Mouse (Mus musculus): ENCODE results near the gene Lpin1. TPM values are rescaled to one million over a fixed set of nuclear protein-coding genes. Genes with fewer than 3 reads are reported as not detected.

The Lpin1 gene
- polyA plus RNA-seq, 1 experiment from 2014 or later, result 6.3 TPM

DNA sequence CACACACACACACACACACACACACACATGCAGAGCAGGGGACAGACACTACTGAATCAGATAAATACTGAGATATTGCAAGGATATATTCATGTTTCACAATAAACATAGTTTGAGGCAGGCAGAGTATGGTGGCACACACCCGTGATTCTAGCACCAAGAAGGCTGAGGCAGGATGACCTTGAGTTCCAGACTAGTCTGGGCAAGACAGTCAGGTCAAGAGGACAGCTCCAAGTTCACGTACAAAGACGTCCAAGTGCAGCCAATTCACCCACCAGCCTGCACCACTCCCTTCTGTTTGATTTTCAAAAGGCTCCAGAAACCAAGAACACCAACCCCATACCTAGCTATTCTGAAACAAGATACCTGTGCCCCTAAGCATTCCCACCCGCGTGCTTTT, 23.0 kb downstream of the Lpin1 start:
- H3K4me2 ChIP-seq, result no peak overlapping the region
- H3K4me1 ChIP-seq, result peaks cover 41% of the 10 kb centered on the region
- no peak overlapping the region for H3K9ac ChIP-seq
- 71% methylated on average over 5 of the region's 5 CpGs for WGBS
- ATAC-seq (ENCODE audit: borderline replicate concordance, extremely low read depth, low FRiP score, low TSS enrichment), result no peak
- H3K36me3 ChIP-seq, result no peaks in the 10 kb centered on the region
- H3K4me3 ChIP-seq, result no peak overlapping the region
- no peaks in the 10 kb centered on the region for H3K27me3 ChIP-seq
- H3K27ac ChIP-seq, result no peak overlapping the region
- H3K9me3 ChIP-seq, result no peaks in the 10 kb centered on the region

DNA sequence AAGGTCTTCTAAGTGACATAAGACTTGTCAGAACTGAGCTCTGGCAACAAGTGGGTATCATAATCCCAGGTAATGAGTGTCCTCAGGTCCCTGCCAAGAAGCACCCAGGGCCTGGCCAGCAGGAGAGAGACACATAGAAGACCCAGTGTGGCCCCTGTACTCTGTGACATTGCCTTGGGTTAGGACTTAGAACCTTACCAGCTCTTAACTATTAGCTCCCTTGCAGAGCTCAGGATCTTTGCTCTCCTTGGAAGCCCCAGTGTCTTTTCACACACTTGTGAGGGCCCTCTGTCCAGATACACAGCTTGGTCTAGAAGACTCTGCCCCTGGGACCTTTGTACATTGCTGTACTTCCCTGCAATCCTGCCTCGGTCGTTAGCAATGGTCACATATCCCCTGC, 23.7 kb downstream of the Lpin1 start:
- no peaks in the 10 kb centered on the region for H3K27me3 ChIP-seq
- peaks cover 38% of the 10 kb centered on the region for H3K4me1 ChIP-seq
- no peak overlapping the region for H3K9ac ChIP-seq
- no peaks in the 10 kb centered on the region for H3K36me3 ChIP-seq
- ATAC-seq (ENCODE audit: borderline replicate concordance, extremely low read depth, low FRiP score, low TSS enrichment), result no peak
- H3K9me3 ChIP-seq, result no peaks in the 10 kb centered on the region
- whole genome bisulfite sequencing, result 79% methylated on average over 2 of the region's 2 CpGs
- no peak overlapping the region for H3K4me3 ChIP-seq
- no peak overlapping the region for H3K27ac ChIP-seq
- H3K4me2 ChIP-seq, result no peak overlapping the region

DNA sequence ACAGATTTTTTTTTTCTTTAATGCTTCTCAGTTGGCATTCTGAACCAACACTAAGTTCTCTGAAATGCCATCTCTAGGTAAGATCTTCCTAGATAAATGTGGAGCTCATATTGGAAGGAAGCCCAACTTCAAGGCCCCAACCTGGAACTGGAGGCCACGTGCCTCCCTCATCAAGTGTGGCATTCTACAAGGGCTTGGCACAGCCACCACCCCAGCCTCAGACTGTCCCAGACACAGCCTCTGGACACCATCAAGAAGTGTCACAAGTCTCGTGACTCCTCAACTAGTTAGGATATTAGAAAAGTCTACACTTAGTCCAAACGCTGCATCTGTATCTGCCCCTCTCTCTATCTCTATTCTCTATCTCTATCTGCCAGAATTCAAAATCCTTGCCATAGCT, 25.8 kb downstream of the Lpin1 start:
- Histone ChIP-seq H3K9ac (no peak overlapping the region), H3K4me3 (no peak overlapping the region), H3K36me3 (no peaks in the 10 kb centered on the region), H3K4me1 (peaks cover 20% of the 10 kb centered on the region), H3K4me2 (no peak overlapping the region), H3K27ac (no peak overlapping the region), H3K9me3 (no peaks in the 10 kb centered on the region), H3K27me3 (no peaks in the 10 kb centered on the region)
- WGBS, result 61% methylated on average over 3 of the region's 3 CpGs
- ATAC-seq (ENCODE audit: borderline replicate concordance, extremely low read depth, low FRiP score, low TSS enrichment), result no peak

DNA sequence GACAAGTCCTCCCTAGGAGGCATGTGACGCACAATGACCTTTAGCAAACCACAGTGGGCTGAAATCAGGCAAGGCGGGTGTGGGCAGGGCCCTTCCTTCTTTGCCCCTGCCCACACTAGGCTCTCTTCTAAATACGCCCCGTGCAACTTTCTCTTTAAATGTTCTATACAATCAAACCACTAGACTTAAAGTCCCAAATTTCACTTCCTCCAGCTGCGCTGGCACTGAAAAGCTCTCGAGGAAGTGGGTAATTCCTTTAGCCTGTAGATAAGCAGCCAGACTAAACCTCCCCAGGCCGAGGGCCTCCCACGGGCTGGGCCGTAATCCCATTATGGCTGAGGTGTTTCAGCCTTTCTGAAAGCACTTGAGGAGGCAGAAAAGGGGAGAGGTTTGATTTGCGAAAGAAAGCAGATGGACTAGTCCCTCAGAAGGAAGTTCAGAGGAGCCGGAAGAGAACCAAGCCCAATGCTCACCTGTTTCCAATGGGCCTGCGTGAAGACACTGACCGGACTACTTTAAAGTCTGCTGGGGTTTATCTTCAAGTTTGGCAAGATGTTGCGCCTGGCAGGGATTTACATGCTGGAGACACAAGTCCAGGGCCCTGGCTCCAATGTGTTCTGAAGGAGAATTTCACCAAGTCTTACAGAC, 26.6 kb downstream of the Lpin1 start:
- H3K36me3 ChIP-seq, result no peaks in the 10 kb centered on the region
- no peak overlapping the region for H3K4me2 ChIP-seq
- ATAC-seq (ENCODE audit: borderline replicate concordance, extremely low read depth, low FRiP score, low TSS enrichment), result peak; percentile 56
- WGBS, result 33% methylated on average over 14 of the region's 14 CpGs
- no peaks in the 10 kb centered on the region for H3K27me3 ChIP-seq
- peaks cover 17% of the 10 kb centered on the region for H3K4me1 ChIP-seq
- H3K27ac ChIP-seq, result peak overlapping the region; percentile 41
- H3K9me3 ChIP-seq, result no peaks in the 10 kb centered on the region
- H3K4me3 ChIP-seq, result no peak overlapping the region
- no peak overlapping the region for H3K9ac ChIP-seq

DNA sequence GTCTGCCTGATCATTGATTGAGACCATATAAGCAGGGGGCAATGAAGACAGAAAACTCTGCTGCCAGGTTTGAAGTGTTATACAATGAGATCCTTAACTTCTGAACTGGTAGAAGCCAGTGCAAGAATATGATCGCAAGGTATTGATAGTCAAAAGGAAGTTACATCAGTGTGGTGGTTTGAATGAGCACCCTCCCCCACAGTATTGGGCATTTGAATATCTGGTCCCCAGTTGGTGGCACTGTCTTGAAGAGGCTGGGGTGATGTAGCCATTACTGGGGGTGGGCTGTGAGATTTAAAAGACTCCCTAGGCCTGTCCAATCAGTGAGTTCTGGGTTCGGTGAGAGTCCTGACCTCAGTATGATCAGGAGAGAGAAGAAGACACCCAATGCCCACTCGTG, 27.5 kb downstream of the Lpin1 start:
- H3K4me2 ChIP-seq, result no peak overlapping the region
- no peak overlapping the region for H3K4me3 ChIP-seq
- no peaks in the 10 kb centered on the region for H3K27me3 ChIP-seq
- no peak for ATAC-seq (ENCODE audit: borderline replicate concordance, extremely low read depth, low FRiP score, low TSS enrichment)
- H3K4me1 ChIP-seq, result peaks cover 13% of the 10 kb centered on the region; the same call in 1 of the 2 replicates
- H3K9me3 ChIP-seq, result no peaks in the 10 kb centered on the region
- no peaks in the 10 kb centered on the region for H3K36me3 ChIP-seq
- peak overlapping the region; percentile 41 for H3K27ac ChIP-seq
- H3K9ac ChIP-seq, result no peak overlapping the region
- WGBS, result 93% methylated on average over 3 of the region's 3 CpGs

DNA sequence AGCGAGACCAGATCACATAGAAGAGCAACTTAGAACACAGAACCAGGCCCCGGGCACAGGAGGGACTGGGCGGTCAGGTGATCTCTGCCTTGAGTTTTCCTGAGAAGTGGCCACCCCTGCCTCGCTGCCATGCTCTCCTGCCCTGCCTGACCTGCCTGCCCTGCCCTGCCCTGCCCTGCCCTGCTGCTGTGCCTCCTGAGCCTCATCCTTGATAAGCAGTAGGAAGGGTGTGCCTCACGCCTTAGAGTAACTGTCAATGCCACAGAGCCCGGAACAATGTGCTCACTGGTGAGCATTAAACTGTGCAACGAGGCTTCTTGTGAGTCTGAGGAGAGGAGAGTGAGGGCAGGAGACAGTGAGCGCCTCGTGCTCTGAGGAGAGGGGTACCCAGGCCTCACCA, 30.5 kb downstream of the Lpin1 start:
- 70% methylated on average over 9 of the region's 9 CpGs for WGBS
- Histone ChIP-seq H3K9ac (no peak overlapping the region), H3K9me3 (no peaks in the 10 kb centered on the region), H3K27me3 (no peaks in the 10 kb centered on the region), H3K27ac (no peak overlapping the region), H3K4me3 (no peak overlapping the region), H3K4me1 (peaks cover 18% of the 10 kb centered on the region), H3K4me2 (no peak overlapping the region), H3K36me3 (no peaks in the 10 kb centered on the region)
- no peak for ATAC-seq (ENCODE audit: borderline replicate concordance, extremely low read depth, low FRiP score, low TSS enrichment)

DNA sequence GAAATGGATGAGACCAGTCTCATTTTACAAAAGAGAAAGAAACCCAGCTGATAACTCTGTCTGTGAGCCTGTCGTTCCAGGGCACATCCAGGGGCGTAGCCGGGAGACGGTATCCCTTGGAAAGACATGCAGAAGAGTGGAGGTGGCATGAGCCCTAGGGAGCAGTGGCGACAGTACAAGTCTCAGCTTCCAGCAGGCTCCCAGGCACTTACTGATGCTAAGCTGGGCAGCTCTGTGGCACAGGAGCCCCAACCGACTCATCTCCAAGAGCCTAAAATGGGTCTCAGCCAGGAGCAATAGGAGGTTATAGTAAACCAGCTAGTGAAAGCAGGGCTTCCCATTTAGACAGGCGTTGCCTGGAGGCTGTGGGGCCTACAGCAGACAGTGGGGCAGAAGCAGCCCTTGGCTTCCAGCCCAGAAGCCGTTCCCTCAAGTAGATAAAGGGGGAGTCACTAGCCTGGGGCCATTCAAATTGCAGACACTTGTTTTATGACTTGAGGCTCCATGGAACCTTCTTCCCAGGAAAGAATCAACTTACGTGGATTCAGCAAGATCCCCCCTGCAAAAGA, 33.0 kb downstream of the Lpin1 start:
- Histone ChIP-seq H3K27ac (no peak overlapping the region), H3K9me3 (no peaks in the 10 kb centered on the region), H3K9ac (no peak overlapping the region), H3K4me3 (no peak overlapping the region), H3K27me3 (no peaks in the 10 kb centered on the region), H3K36me3 (no peaks in the 10 kb centered on the region), H3K4me1 (peaks cover 8% of the 10 kb centered on the region; the same call in 1 of the 2 replicates), H3K4me2 (no peak overlapping the region)
- WGBS, result 55% methylated on average over 9 of the region's 9 CpGs
- ATAC-seq (ENCODE audit: borderline replicate concordance, extremely low read depth, low FRiP score, low TSS enrichment), result 0 out of 2 replicates have a peak, but pooled peaks have one; percentile 46

DNA sequence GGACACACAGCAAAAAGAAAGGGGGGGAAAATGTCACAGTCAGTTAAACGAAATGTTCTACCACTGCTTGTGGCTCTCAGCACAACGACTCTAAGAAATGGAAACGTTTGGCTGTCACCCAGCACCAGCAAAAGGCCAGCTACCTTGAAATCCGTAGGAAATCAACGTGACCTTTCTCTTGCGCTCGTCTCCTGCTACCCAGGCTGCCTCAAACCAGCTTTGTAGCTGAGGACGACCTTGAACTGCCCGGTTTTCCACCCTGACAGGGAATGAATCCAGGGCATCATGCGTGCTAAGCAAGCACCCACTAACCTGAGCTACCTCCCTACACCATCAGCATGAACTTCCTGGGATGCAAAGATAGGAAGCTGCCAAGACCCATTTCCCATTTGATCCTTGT, 39.5 kb downstream of the Lpin1 start:
- Histone ChIP-seq H3K4me2 (no peak overlapping the region), H3K27me3 (no peaks in the 10 kb centered on the region), H3K36me3 (no peaks in the 10 kb centered on the region), H3K27ac (no peak overlapping the region), H3K9me3 (no peaks in the 10 kb centered on the region), H3K4me1 (no peaks in the 10 kb centered on the region), H3K9ac (no peak overlapping the region), H3K4me3 (no peak overlapping the region)
- 83% methylated on average over 10 of the region's 10 CpGs for WGBS
- no peak for ATAC-seq (ENCODE audit: borderline replicate concordance, extremely low read depth, low FRiP score, low TSS enrichment)

DNA sequence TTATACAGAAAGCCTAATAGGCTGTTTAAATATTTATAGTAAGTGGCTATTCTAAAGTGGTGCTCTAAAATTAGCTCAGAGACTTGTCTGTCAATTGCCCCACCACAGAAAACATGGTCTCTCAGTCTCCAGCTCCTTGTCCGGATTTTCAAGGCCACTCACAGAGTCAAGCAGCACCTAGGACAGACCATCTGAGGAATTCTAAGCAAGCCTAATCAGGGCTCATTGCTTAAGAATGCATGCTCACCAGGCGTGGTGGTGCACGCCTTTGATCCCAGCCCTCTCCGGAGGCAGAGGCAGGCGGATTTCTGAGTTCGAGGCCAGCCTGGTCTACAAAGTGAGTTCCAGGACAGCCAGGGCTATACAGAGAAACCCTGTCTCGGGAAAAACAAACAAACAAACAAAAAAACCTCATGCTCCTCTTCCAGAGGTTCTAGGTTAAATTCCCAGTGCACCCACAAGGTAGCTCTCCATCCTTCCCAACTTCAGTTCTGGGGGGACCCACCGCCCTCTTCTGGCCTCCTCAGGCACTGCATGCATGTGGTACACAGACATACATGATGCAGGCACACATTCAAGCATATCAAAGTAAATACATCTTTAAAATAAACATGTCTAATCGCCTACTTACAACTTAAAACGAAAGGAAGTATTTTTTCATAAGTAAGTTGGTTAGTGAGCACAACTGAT, 40.2 kb downstream of the Lpin1 start:
- WGBS, result 81% methylated on average over 10 of the region's 10 CpGs
- Histone ChIP-seq H3K27me3 (no peaks in the 10 kb centered on the region), H3K4me1 (no peaks in the 10 kb centered on the region), H3K36me3 (no peaks in the 10 kb centered on the region), H3K9ac (no peak overlapping the region), H3K9me3 (no peaks in the 10 kb centered on the region), H3K27ac (no peak overlapping the region), H3K4me2 (no peak overlapping the region), H3K4me3 (no peak overlapping the region)
- no peak for ATAC-seq (ENCODE audit: borderline replicate concordance, extremely low read depth, low FRiP score, low TSS enrichment)

DNA sequence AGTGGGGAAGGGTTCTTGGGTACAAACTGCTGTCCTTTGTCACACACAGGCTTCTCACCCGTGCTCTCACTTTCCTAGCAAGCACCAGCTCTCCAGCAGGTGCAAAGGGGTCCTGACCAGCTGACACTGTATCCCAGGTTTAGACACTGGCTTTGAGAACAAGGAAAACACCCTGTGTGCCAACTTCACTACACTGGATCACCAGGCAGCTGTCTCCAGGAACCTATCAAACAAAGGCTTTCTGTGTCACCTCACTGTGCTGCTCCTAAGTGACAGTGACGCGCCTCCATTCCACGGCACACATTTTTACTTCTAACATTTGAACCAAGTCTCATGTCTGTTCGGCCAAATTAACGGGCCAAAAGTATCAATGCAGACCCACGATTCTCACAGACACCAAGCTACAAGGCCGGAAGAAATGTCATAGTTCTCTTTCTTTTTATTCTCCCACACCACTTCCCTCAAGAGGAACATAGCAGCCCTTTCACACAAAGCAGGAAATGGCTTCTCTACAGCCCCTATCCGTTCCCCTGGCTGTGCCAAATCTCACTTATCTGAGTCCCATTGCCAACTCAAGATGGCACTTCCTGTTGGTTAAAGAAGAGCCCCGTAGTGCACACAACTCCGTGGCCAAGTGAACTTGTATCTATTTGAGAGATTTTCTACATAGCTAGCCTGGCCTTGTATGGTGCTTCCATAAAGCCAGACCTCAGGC, 41.7 kb downstream of the Lpin1 start:
- ATAC-seq (ENCODE audit: borderline replicate concordance, extremely low read depth, low FRiP score, low TSS enrichment), result no peak
- Histone ChIP-seq H3K27ac (no peak overlapping the region), H3K4me2 (no peak overlapping the region), H3K4me1 (no peaks in the 10 kb centered on the region), H3K27me3 (no peaks in the 10 kb centered on the region), H3K9ac (no peak overlapping the region), H3K36me3 (no peaks in the 10 kb centered on the region), H3K9me3 (no peaks in the 10 kb centered on the region), H3K4me3 (no peak overlapping the region)
- WGBS, result 64% methylated on average over 11 of the region's 11 CpGs

DNA sequence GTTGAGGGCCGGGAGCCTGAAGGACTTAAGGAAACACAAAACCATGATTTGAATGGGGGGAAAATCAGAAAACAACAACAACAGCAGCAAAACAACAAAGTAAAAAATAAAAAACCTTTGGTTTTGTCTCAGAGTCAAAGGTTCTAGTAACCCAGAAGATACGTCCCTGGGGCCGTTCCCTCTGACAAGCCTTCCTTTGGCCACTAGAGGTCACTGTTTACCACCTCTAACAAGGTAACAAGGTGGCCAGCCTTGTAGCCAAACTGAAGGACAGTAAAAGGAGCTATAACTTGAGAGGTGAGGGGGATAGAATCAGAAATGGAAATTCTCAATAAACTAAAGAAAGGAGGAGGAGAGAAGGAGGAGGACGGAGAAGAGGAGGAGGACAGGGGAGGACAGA, 42.3 kb downstream of the Lpin1 start:
- no peak for ATAC-seq (ENCODE audit: borderline replicate concordance, extremely low read depth, low FRiP score, low TSS enrichment)
- no peaks in the 10 kb centered on the region for H3K4me1 ChIP-seq
- H3K27ac ChIP-seq, result no peak overlapping the region
- H3K9ac ChIP-seq, result no peak overlapping the region
- 28% methylated on average over 4 of the region's 4 CpGs for WGBS
- H3K4me3 ChIP-seq, result no peak overlapping the region
- H3K36me3 ChIP-seq, result no peaks in the 10 kb centered on the region
- no peaks in the 10 kb centered on the region for H3K9me3 ChIP-seq
- H3K27me3 ChIP-seq, result no peaks in the 10 kb centered on the region
- H3K4me2 ChIP-seq, result no peak overlapping the region

DNA sequence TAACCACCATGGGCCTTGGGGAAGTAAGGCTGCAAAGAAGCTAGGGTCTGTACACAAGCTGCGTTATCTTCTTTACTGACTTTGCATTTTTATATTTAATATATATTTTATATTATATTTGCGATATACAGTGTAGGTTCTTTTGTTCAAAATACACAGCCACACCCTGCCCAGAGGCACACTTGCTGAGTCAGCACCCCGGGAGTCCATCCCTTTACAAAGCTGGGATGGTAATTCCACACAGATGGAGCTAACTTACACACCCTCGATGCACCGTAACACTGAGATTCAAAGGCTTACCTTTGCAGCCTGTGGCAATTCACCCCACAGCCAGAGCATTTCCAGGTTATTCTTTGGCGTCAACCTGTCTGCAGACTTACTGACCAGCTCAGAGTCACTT, 42.7 kb downstream of the Lpin1 start:
- ATAC-seq (ENCODE audit: borderline replicate concordance, extremely low read depth, low FRiP score, low TSS enrichment), result no peak
- Histone ChIP-seq H3K4me3 (no peak overlapping the region), H3K9ac (no peak overlapping the region), H3K27me3 (no peaks in the 10 kb centered on the region), H3K4me2 (no peak overlapping the region), H3K4me1 (no peaks in the 10 kb centered on the region), H3K36me3 (no peaks in the 10 kb centered on the region), H3K27ac (no peak overlapping the region), H3K9me3 (no peaks in the 10 kb centered on the region)
- WGBS, result 86% methylated on average over 6 of the region's 6 CpGs
